In genomic region chr13:12340183-12340975, GRCm38 (mm10) we compare ENCODE assay signal across 8 mouse cellular contexts. TPM values are rescaled to one million over a fixed set of nuclear protein-coding genes. Genes with fewer than 3 reads are reported as not detected.
DNase-seq lines count a peak whose midpoint lies in the region; ATAC-seq lines count a peak whose summit lies in the region.

TSS of gene Actn2 (minus strand) at chr13:12340760.

- H3K4me3 ChIP-seq in megakaryocyte, embryonic 14.5 days (replicated peaks): peak within 1 kb of the TSS; percentile 85

- H3K36me3 ChIP-seq in megakaryocyte, embryonic 14.5 days (replicated peaks; ENCODE audit: low read length): no peaks in the 10 kb centered on the region

- peak; percentile 86 for DNase-seq in adrenal gland, postnatal 10 days
- peak; percentile 67 for DNase-seq in embryo, embryonic 11.5 days (ENCODE audit: low read depth, low spot score)
- DNase-seq in gastrocnemius, postnatal 4 days (ENCODE audit: low spot score in 2 of 2): peak; percentile 72 to 85
- peak; percentile 68 to 88 for DNase-seq in left cerebral cortex, postnatal 10 days (ENCODE audit: extremely low spot score in 1 of 2, low spot score in 2 of 2)
- peak; percentile 87 to 90 for DNase-seq in right cerebral cortex, postnatal 10 days (ENCODE audit: low spot score in 2 of 2)
- peak; percentile 16 for DNase-seq in urinary bladder, postnatal 10 days (ENCODE audit: low spot score)

- ATAC-seq in inflammation-experienced regulatory T-cells, adult 6 months: peak; percentile 96

- peaks cover 3% of the 10 kb centered on the region; the same call in 1 of the 2 replicates for H3K9me3 ChIP-seq in megakaryocyte, embryonic 14.5 days

- peaks cover 9% of the 10 kb centered on the region for H3K4me1 ChIP-seq in megakaryocyte, embryonic 14.5 days

- H3K27me3 ChIP-seq in megakaryocyte, embryonic 14.5 days (replicated peaks): peaks cover 24% of the 10 kb centered on the region

- intact Hi-C loops in left cerebral cortex, postnatal 10 days (cut with DNase I): loop anchor here (5.0 kb wide), 1 partner anchor 42 kb away; no protein-coding TSS in a partner anchor

RNA-seq across cellular contexts. Expression of gene Actn2, which starts in this region (rescaled TPM):
- total RNA-seq in adrenal gland, postnatal 10 days (2021): 100 to 1,000 TPM in 1 of 2 experiments, 10 to 100 TPM in 1; 43.7 to 240 TPM
- 1,000 to 10,000 TPM; 1,796 to 1,855 TPM for total RNA-seq in gastrocnemius, postnatal 4 days (2021)
- 10 to 100 TPM in 1 of 3 experiments, 1 to 10 TPM in 2; 2.5 to 36.2 (median 6.1) TPM for polyA plus RNA-seq in inflammation-experienced regulatory T-cells, adult 6 months (2017; shearing (Covaris generic))
- 10 to 100 TPM; 22.4 to 24.0 TPM for total RNA-seq in left cerebral cortex, postnatal 10 days (2021)
- 0.04 TPM in 1 of 2 replicates, not detected in the other for polyA plus RNA-seq in megakaryocyte, embryonic 14.5 days (2012; ENCODE audit: insufficient read depth, low replicate concordance)

Comparison
In these comparisons a context has a peak if more than half of its experiments do, and no peak if none do; other contexts are left out.
1. Peak in every context shown above with its lines: DNase-seq, ATAC-seq and H3K4me3 ChIP-seq.
2. RNA of gene Actn2 (total RNA-seq): 1,796 to 1,855 TPM in gastrocnemius, postnatal 4 days; 43.7 to 240 TPM in adrenal gland, postnatal 10 days and 22.4 to 24.0 TPM in left cerebral cortex, postnatal 10 days; every median in the first group is over 4 times any median in the second.
3. DNase-seq: peak in every context shown above with its lines; median percentile 88 in right cerebral cortex, postnatal 10 days; 86 in adrenal gland, postnatal 10 days; 78 in gastrocnemius, postnatal 4 days; 78 in left cerebral cortex, postnatal 10 days; 67 in embryo, embryonic 11.5 days; 16 in urinary bladder, postnatal 10 days.